Mouse (Mus musculus) embryonic stem cell, embryonic (primary cell): ENCODE data around the gene Tsfm.
"Not testable (repeated sequence)": the region's sequence is repeated elsewhere in the genome, so short reads cannot be mapped to it uniquely, and the experiment has no call there.

ENCODE experiments used
- CTCF ChIA-PET, 4 experiments: fragments of 300-600 bp in 2 of 4; fragments of 350-600 bp in 2 of 4; sonication (Branson Sonifier 250); formaldehyde crosslinking; loops; one replicate each; lab custom pipeline; 2022; ENCODE audit warnings: inconsistent platforms in 2 of 4; lab: Charles Lee
- POLR2A ChIA-PET, 4 experiments: fragments of 300-600 bp in 2 of 4; fragments of 350-600 bp in 2 of 4; sonication (Branson Sonifier 250); formaldehyde crosslinking; loops; one replicate each; lab custom pipeline; 2022; ENCODE audit warnings: antibody characterized with exemption in 4 of 4, inconsistent platforms in 1 of 4; lab: Charles Lee

The Tsfm gene

DNA sequence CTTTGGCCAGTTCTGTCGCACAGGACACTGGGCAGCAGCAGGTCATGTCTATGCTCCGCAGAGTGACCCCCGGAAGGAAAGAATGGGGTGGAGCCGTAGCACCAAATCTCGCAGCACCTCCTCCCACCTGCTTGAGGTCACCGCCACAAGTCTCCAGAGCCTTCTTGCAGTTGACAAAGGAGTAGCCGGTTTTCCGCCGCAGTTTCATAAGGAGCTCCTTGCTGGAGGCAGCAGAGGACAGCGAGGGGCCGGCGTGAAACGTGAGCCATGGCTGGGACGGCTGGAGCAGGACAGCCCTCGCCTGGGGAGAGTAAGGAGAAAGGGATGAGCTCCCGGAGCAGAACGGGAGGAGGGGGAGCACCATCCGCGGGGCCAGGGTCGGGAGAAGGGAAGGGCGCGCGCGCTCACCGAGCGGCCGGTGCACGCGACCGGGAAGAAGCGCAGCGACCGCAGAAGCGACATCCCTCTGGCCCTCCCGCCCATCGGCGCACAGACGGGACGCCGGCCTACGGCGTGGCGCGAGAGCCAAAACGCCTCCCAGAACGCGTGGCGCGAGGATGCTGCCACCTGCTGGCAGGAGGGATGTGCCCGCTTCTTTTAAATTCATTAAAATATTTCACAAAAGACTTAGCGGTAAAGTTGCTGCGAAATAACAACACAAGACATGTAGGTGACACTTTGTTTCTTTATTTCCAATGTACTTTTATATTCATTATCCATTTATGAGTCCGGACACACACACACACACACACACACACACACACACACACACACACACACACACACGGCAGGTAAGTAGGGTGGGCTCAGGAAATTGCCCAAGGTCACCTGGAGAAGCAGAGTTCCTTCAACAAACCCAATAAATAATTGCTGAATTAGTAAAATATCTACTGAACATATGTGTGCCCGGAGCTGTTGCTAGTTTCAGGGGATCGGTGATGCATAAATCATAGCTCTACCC is at the start of gene Tsfm:
Gene Tsfm, minus strand, starts transcription at position 505 of the 961 bp plus-strand sequence.
- CTCF ChIA-PET: interaction anchor here (0.5 to 1.4 kb wide), 15 partner anchors 10 to 1920 kb away, joined by 3 to 8 read pairs (median 3); partner anchors contain the start of genes Agap2 (in 1 of the 4) and Eef1akmt3 (in 1 of the 4)
- POLR2A ChIA-PET: interaction anchor here in 3 of 4 experiments (0.6 to 1.9 kb wide), 20 partner anchors 9 to 169 kb away, joined by 3 to 7 read pairs (median 3); partner anchors contain the start of genes Eef1akmt3 (in 3 of the 3), Cdk4 (in 2 of the 3) and Mettl1 (in 2 of the 3)

DNA sequence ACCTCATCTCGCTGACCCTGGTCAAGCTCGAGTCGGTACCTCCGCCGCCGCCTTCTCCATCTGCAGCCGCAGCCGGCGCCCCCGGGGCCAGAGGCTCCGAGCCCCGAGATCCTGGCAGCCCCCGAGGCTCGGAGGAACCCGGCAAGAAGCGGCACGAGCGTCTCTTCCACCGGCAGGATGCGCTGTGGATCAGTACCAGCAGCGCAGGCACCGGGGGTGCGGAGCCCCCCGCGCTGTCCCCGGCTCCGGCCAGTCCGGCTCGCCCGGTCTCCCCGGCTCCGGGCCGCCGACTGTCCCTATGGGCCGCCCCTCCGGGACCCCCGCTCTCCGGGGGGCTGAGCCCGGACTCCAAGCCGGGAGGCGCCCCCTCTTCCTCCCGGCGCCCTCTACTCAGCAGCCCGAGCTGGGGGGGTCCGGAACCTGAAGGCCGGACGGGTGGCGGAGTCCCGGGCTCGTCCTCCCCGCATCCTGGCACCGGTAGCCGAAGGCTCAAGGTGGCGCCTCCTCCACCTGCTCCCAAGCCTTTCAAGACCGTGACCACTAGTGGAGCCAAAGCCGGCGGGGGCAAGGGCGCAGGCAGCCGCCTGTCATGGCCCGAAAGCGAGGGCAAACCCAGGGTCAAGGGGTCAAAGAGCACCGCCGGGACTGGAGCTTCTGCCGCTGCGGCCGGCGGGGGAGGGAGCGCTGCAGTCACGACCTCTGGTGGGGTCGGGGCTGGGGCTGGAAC is 49.2 kb upstream of the Tsfm start:
- ChIA-PET POLR2A (interaction anchor here in 3 of 4 experiments (1.0 to 3.8 kb wide), 10 partner anchors 9 to 211 kb away, joined by 3 to 24 read pairs (median 3); partner anchors contain the start of genes Cdk4 (in 1 of the 3) and Tspan31 (in 1 of the 3)), CTCF (interaction anchor here in 2 of 4 experiments (0.5 to 1.5 kb wide), 6 partner anchors 9 to 1192 kb away, joined by 3 to 6 read pairs (median 4); no protein-coding TSS in a partner anchor)

DNA sequence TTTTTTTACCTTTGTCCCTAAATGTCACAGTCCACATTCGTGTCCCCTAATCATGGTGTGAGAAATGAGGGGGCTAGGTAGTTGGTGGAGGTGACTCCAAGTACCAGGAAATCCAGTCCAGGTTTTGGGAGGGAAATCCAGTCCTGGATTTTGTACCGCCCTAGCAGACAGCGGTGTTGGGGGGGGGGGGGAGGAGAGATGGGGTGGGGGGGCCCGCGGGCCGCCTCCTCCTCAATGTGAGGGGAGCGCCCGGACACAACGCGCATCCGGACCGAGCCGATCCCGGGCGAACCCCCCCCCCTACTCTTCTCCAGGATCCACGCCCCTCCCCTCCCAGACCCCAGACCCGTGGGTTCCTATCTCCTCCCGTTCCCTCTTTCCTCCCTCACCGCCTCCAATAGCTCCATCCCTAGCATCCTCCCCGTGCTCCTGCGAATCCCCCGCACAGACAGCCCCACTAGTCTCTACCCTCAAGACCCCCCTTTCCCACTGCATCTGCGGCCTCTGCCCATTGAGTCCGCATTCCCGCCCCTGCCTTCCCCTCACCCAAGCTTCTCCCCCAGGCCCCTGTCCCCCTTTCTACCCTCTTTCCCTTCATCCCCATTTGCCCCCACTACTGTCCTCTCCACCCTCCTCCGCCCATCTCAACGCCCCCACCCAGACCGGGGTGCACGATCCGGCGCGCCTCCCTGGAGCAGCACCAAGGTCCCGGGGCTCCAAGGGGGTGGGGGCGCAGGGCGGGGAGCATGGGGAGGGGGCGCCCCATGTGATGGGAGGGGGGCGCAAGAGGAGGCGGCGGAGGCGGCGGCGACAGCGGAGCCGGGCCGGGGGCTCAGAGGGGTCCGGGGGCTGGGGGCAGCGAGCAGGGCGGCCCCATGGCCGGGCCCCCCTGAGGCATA is 48.3 kb upstream of the Tsfm start:
- ChIA-PET POLR2A (interaction anchor here in 3 of 4 experiments (0.5 to 3.8 kb wide), 24 partner anchors 8 to 1241 kb away, joined by 3 to 24 read pairs (median 3); partner anchors contain the start of genes Tspan31 (in 2 of the 3), Avil (in 1 of the 3), Cdk4 (in 1 of the 3) and Slc26a10 (in 1 of the 3)), CTCF (interaction anchor here in 2 of 4 experiments (0.5 to 1.3 kb wide), 7 partner anchors 16 to 1193 kb away, joined by 3 to 8 read pairs (median 6); partner anchors contain the start of gene Cdk4 (in 1 of the 2))

DNA sequence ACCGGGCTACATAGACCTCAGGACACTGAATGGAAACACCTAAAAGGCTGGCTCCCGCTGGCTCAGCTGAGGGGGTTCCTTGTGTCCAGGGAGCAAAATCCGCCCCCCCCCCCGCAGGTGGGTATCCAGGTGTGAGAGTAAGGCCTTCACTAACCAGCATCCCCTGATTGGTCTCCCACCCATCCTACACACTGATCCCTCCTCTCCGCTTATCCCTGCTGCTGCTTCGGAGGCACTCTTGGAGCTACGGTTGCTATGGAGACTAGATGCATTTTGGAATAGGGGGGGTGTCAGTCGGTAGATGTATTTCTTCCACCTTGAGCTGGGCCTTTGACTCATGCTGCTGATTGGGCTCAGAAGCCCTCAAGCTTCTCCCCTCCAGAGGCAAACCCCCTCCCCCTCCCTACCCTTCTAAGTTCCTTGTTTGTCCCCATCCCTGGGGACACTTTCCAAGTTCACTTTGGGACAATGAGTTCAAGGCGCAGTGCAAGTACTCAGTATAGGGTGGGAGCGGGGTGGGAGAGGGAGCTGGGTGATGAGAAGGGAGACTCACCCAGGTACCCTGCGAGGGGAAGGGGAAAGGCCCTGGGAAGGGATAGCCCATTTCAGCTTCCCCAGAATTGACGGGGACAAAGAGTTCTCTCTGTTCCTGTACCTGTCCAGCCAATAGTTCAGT is 47.5 kb upstream of the Tsfm start:
- CTCF ChIA-PET: interaction anchor here in 3 of 4 experiments (0.5 to 1.3 kb wide), 6 partner anchors 20 to 530 kb away, joined by 3 to 8 read pairs (median 4); no protein-coding TSS in a partner anchor
- POLR2A ChIA-PET: interaction anchor here in 3 of 4 experiments (0.6 to 3.8 kb wide), 17 partner anchors 7 to 272 kb away, joined by 3 to 24 read pairs (median 3); partner anchors contain the start of genes Tspan31 (in 2 of the 3), Avil (in 1 of the 3), Cdk4 (in 1 of the 3) and Eef1akmt3 (in 1 of the 3)

DNA sequence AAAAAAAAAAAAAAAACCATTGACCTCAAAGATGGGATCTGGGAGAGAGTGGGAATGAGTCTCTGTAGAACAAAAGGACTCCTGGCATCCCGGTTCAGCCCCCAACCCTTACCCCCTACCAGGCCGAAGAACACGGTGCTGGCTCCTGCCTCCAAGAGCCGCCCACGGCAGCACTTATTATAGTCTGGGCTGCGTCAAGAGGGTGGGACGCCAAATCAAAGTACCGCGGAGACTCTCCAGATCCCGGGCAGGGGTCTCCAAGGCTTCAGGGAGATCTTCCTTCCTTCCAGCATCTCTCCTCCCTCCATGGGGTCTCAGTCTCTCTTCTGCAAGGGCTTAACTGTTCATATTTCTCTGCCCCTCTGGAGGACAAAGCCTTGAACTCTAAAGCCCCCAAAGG is 46.9 kb upstream of the Tsfm start:
- ChIA-PET POLR2A (interaction anchor here in 3 of 4 experiments (0.6 to 3.8 kb wide), 8 partner anchors 7 to 398 kb away, joined by 3 to 24 read pairs (median 4); partner anchors contain the start of genes Cdk4 (in 1 of the 3) and Tspan31 (in 1 of the 3)), CTCF (interaction anchor here (0.6 to 0.8 kb wide), 4 partner anchors 20 to 261 kb away, joined by 3 to 7 read pairs (median 3); no protein-coding TSS in a partner anchor)

DNA sequence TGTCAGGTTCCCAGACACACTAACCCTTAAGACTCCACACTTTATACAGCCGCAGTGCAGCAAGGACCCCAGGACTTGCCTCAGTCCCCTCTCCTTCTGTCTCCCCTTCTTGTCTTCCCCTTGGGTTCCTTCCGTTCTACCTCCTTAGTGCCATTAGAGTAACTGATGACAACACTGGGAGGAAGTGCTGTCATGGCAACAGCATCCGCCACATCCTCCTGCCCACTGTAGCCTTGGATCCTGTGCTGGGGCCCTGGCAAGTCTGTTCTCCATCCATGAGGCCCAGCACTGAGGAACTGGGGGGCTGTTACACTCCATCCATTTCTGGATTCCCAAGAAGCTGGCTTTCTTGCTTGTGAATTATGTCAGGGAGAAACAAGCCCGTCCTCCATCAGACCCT is 45.4 kb upstream of the Tsfm start:
- POLR2A ChIA-PET: interaction anchor here in 3 of 4 experiments (0.6 to 2.7 kb wide), 13 partner anchors 8 to 997 kb away, joined by 3 to 23 read pairs (median 5); partner anchors contain the start of genes Cdk4 (in 3 of the 3) and Avil (in 1 of the 3)
- CTCF ChIA-PET: interaction anchor here in 1 of 4 experiments (0.6 to 2.5 kb wide), 5 partner anchors 9 to 258 kb away, joined by 3 to 8 read pairs (median 4); no protein-coding TSS in a partner anchor

DNA sequence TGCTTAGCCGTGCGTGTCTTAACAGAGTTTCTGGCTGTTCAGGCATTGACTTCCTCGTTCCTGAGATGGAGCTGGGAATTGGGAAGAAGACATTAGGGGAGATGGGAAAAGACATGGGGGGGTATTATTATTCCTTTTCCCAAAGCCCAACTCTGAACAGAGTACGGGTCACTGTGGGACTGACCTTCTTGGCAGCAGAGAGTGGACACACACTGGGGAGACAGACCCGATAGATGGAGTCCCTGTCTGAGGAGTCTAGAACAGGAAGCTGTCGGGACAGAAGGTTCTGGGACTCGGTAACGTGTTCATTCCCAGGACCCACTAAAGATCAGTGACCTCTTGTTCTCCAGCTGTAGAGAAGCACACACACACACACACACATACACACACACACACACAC is 45.0 kb upstream of the Tsfm start:
- CTCF ChIA-PET: interaction anchor here in 3 of 4 experiments (0.6 to 2.5 kb wide), 20 partner anchors 9 to 1624 kb away, joined by 3 to 8 read pairs (median 4); partner anchors contain the start of genes Atp23 (in 1 of the 3), Cdk4 (in 1 of the 3), Cyp27b1 (in 1 of the 3) and Gli1 (in 1 of the 3)

DNA sequence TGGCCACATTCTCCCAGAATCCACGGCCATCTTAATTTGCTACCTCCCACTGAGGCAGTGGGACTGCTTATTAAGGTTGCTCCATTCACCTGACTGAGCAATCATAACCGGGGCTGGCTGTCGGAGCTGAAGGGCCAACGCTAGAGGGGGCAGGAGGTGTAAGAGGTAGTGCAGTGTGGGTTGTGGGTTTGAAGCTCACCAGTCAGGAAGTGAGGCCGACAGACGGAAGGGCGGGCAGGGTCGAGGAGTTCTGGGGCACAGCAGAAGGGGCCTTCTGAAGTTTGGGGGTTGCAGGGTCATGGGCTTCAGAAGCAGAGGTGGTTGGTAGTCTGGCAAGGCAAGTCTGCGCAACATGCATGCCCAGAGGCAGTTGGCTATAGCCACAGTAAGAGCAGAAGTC is 44.4 kb upstream of the Tsfm start, which contains the start of gene Agap2:
Gene Agap2, plus strand, starts transcription at position 205 of the 400 bp plus-strand sequence.
- ChIA-PET CTCF (interaction anchor here in 3 of 4 experiments (0.5 to 2.5 kb wide), 23 partner anchors 9 to 1625 kb away, joined by 3 to 8 read pairs (median 4); partner anchors contain the start of genes Atp23 (in 1 of the 3), Cdk4 (in 1 of the 3), Cyp27b1 (in 1 of the 3) and Gli1 (in 1 of the 3)), POLR2A (interaction anchor here in 3 of 4 experiments (0.5 to 2.7 kb wide), 10 partner anchors 8 to 105 kb away, joined by 3 to 23 read pairs (median 6); partner anchors contain the start of gene Cdk4 (in 3 of the 3))

More for the DNA sequence above, 45.0 kb upstream of the Tsfm start:
- POLR2A ChIA-PET: interaction anchor here in 3 of 4 experiments (0.5 to 2.7 kb wide), 12 partner anchors 8 to 996 kb away, joined by 3 to 23 read pairs (median 5); partner anchors contain the start of genes Cdk4 (in 3 of the 3) and Avil (in 1 of the 3)

DNA sequence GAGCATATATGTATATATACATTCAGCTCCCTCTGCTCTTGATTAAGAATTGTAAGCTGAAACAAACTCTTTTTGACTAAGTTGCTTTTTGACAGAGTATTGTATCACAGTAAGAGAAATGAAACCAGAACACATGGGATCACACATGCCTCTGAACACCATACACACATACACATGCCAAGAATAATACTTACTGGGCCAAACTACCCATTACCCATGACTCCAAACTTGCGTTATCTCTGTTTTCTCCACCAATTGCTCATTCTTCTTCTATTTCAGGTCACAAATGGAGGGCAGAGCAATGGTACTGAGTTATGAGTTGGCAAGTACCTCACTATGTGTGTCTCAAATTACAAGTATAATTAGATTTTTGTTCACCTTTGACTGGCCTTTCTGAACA is 43.3 kb upstream of the Tsfm start:
- ChIA-PET POLR2A (interaction anchor here in 3 of 4 experiments (1.0 to 2.7 kb wide), 4 partner anchors 9 to 17 kb away, joined by 3 to 23 read pairs (median 4); partner anchors contain the start of gene Cdk4 (in 2 of the 3)), CTCF (interaction anchor here in 3 of 4 experiments (0.6 to 1.9 kb wide), 5 partner anchors 11 to 37 kb away, joined by 3 to 7 read pairs (median 4); no protein-coding TSS in a partner anchor)

DNA sequence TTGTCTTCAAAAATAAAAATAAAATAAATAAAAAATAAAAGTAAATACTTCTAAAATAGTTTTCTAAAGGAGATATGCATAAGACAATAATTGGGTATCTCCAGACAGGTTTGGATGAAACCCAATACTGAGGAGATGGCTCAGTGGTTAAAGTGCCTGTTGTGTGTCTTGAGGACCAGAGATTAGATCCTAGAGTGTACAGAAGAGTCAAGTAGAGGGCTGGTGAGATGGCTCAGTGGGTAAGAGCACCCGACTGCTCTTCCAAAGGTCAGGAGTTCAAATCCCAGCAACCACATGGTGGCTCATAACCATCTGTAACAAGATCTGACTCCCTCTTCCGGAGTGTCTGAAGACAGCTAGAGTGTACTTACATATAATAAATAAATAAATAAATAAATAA is 42.3 kb upstream of the Tsfm start:
- ChIA-PET POLR2A (interaction anchor here in 3 of 4 experiments (0.6 to 1.6 kb wide), 5 partner anchors 8 to 261 kb away, joined by 3 to 6 read pairs (median 3); partner anchors contain the start of gene Cdk4 (in 2 of the 3)), CTCF (interaction anchor here in 1 of 4 experiments (0.6 kb wide), 1 partner anchor 11 kb away, joined by 3 read pairs; no protein-coding TSS in a partner anchor)

DNA sequence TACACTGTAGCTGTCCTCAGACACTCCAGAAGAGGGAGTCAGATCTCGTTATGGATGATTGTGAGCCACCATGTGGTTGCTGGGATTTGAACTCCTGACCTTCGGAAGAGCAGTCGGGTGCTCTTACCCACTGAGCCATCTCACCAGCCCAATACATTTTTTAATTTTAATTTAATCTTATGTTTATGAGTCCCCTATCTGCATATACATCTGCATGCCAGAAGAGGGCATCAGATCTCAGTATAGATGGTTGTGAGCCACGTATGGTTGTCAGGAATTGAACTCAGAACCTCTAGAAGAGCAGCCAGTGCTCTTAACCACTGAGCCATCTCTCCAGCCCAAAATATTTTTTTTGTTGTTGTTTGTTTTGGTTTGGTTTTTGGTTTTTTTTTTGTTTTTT is 41.6 kb upstream of the Tsfm start:
- CTCF ChIA-PET: not testable (repeated sequence)
- POLR2A ChIA-PET: interaction anchor here in 2 of 4 experiments (0.7 to 4.0 kb wide), 6 partner anchors 7 to 49 kb away, joined by 3 to 24 read pairs (median 5); partner anchors contain the start of genes Cdk4 (in 1 of the 2) and Os9 (in 1 of the 2)

DNA sequence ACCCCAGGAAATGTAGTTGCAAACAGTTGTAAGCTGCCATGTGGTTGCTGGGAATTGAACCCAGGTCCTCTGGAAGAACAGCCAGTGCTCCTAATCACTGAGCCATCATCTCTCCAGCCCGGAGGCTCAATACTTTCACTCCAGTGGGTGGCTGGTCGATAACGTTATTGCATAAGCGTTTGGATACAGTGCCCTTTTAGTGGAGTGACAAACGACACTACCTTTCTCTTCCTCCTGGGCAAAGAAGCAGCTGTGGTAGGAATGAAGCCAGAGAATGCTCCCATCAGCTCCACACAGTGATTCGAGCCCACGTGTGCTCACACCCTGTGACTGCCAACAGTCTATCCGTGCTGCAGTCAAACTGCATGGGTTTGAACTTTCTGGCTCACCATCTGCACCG is 40.6 kb upstream of the Tsfm start:
- POLR2A ChIA-PET: interaction anchor here in 3 of 4 experiments (0.7 to 4.0 kb wide), 11 partner anchors 8 to 94 kb away, joined by 3 to 24 read pairs (median 5); partner anchors contain the start of genes B4galnt1 (in 1 of the 3), Cdk4 (in 1 of the 3) and Os9 (in 1 of the 3)
- CTCF ChIA-PET: no interaction called here

DNA sequence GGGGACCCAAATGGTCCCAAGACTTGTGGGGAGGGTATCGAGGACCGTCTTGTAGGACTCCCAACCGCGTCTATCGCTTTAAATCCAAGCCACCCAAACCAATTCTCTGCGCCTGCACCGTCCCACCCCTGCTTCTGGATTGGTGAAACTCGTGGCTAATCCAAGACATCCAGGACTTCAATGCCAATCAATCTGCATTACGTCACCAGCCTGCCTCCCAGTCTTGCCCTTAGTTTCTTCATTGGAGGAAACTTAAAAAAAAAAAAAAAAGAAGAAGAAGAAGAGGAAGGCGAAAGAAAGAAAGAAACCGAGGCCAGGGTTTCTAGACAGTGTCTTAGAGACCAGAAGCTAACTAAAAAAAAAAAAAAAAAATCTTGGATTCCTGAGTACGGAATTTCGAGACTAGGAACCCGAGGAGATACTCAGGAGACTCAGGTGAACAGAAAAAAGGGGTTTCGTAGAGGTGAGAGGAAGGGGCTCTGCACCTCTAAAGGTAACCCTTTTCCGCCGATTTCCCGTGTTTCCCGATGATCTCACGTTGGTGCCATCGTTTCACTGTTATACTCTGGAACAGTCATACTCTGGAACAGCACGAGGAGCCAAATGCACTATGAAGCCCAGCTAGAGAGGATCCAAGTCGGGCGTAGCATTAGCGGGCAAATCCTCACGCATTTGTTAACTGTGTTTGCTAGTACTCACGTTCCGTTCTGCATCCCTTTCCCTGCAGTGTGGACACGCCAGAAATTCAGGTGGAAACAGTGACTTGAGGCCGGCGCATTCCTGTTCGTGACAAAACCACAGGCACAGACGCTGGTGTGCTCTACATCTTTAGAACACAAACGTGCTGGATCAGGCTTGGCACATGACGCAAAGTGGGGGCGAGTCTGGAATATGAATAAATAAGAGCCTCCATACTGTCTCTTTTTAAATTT is 39.8 kb upstream of the Tsfm start, which contains the start of gene Tspan31:
Gene Tspan31, minus strand, starts transcription at position 75 of the 932 bp plus-strand sequence.
- ChIA-PET POLR2A (interaction anchor here in 3 of 4 experiments (0.6 to 4.0 kb wide), 28 partner anchors 8 to 299 kb away, joined by 3 to 24 read pairs (median 4); partner anchors contain the start of genes Os9 (in 2 of the 3), B4galnt1 (in 1 of the 3), Cyp27b1 (in 1 of the 3) and March9 (in 1 of the 3)), CTCF (interaction anchor here in 3 of 4 experiments (0.5 to 0.6 kb wide), 3 partner anchors 128 to 322 kb away, joined by 3 to 7 read pairs (median 5); no protein-coding TSS in a partner anchor)
